Mouse (Mus musculus): ENCODE measurements at regions not wholly inside any gene's neighbourhood (a gene's known extent, or its start where the extent isn't known, plus 50 kb on each side); places are given as distances from the start of the nearest gene placed in this dataset.

- Histone ChIP-seq H3K4me3 (no peak overlapping the region), H3K4me2 (ENCODE audit: low read depth) (no peak overlapping the region), H3ac (ENCODE audit: control insufficient read depth, insufficient read length) (no peak overlapping the region), H3K27me3 (ENCODE audit: control insufficient read depth, insufficient read depth, insufficient read length) (no peaks in the 10 kb centered on the region), H3K36me3 (ENCODE audit: control insufficient read depth, insufficient read depth) (no peaks in the 10 kb centered on the region), H3K79me2 (ENCODE audit: control insufficient read depth, insufficient read depth) (no peaks in the 10 kb centered on the region)
- TF ChIP-seq TCF12 (IDR thresholded peaks at IDR 0.05; ENCODE audit: insufficient read depth, poor library complexity, severe bottlenecking) = no peak
- no peak for TF ChIP-seq MYOG (IDR thresholded peaks at IDR 0.05; ENCODE audit: control insufficient read depth in 1 of 3, insufficient read depth in 1 of 3, insufficient read length in 2 of 3, low read depth in 2 of 3)
Measured at GRCm38 (mm10) chr1:57266695-57267094, 110.7 kb upstream of the 1700066M21Rik start.

GRCm38 (mm10) chr1:57267851-57268250 lies 109.6 kb upstream of the 1700066M21Rik start:
- Histone ChIP-seq H3K4me2 (ENCODE audit: low read depth) (no peak overlapping the region), H3ac (ENCODE audit: control insufficient read depth, insufficient read length) (no peak overlapping the region), H3K27me3 (ENCODE audit: control insufficient read depth, insufficient read depth, insufficient read length) (no peaks in the 10 kb centered on the region), H3K36me3 (ENCODE audit: control insufficient read depth, insufficient read depth) (no peaks in the 10 kb centered on the region), H3K79me2 (ENCODE audit: control insufficient read depth, insufficient read depth) (no peaks in the 10 kb centered on the region), H3K4me3 (no peak overlapping the region)
- no peak for TF ChIP-seq REST (IDR thresholded peaks at IDR 0.05; ENCODE audit: insufficient read depth, insufficient read length)
- no peak for TF ChIP-seq SRF (IDR thresholded peaks at IDR 0.05; ENCODE audit: control insufficient read depth, insufficient read length, low read depth)
- TF ChIP-seq MAX (IDR thresholded peaks at IDR 0.05; ENCODE audit: low read depth) = no peak
- no peak for TF ChIP-seq POLR2A (IDR thresholded peaks at IDR 0.05; ENCODE audit: insufficient read length, low read depth)
- no peak for TF ChIP-seq MYOD1 (IDR thresholded peaks at IDR 0.05; ENCODE audit: control insufficient read depth in 1 of 3, insufficient read length in 2 of 3, low read depth in 2 of 3)
- TF ChIP-seq USF1 (IDR thresholded peaks at IDR 0.05; ENCODE audit: low read depth) = no peak
- TF ChIP-seq TCF3 (IDR thresholded peaks at IDR 0.05; ENCODE audit: insufficient read length, low read depth) = no peak
- TF ChIP-seq MYOG (IDR thresholded peaks at IDR 0.05; ENCODE audit: control insufficient read depth in 1 of 3, insufficient read depth in 1 of 3, insufficient read length in 2 of 3, low read depth in 2 of 3) = no peak
- TF ChIP-seq E2F4 (IDR thresholded peaks at IDR 0.05; ENCODE audit: insufficient read depth) = no peak
- TF ChIP-seq POLR2AphosphoS2 (IDR thresholded peaks at IDR 0.05; ENCODE audit: insufficient read length, low read depth) = no peak

GRCm38 (mm10) chr1:57269679-57270354 lies 107.6 kb upstream of the 1700066M21Rik start:
- no peaks in the 10 kb centered on the region for H3K36me3 ChIP-seq (ENCODE audit: control insufficient read depth, insufficient read depth)
- H3ac ChIP-seq (ENCODE audit: control insufficient read depth, insufficient read length) = no peak overlapping the region
- H3K4me2 ChIP-seq (ENCODE audit: low read depth) = no peak overlapping the region
- H3K4me3 ChIP-seq = no peak overlapping the region
- H3K27me3 ChIP-seq (ENCODE audit: control insufficient read depth, insufficient read depth, insufficient read length) = no peaks in the 10 kb centered on the region
- H3K79me2 ChIP-seq (ENCODE audit: control insufficient read depth, insufficient read depth) = no peaks in the 10 kb centered on the region
- TF ChIP-seq REST (IDR thresholded peaks at IDR 0.05; ENCODE audit: insufficient read depth, insufficient read length) (no peak), MYOG (IDR thresholded peaks at IDR 0.05; ENCODE audit: control insufficient read depth in 1 of 3, insufficient read depth in 1 of 3, insufficient read length in 2 of 3, low read depth in 2 of 3) (no peak), MAX (IDR thresholded peaks at IDR 0.05; ENCODE audit: low read depth) (no peak), CEBPB (IDR thresholded peaks at IDR 0.05; ENCODE audit: insufficient read depth, poor library complexity, severe bottlenecking) (no peak), TCF12 (IDR thresholded peaks at IDR 0.05; ENCODE audit: insufficient read depth, poor library complexity, severe bottlenecking) (no peak), POLR2A (IDR thresholded peaks at IDR 0.05; ENCODE audit: insufficient read length, low read depth) (no peak)

- Histone ChIP-seq H3K27me3 (ENCODE audit: control insufficient read depth, insufficient read depth, insufficient read length) (no peaks in the 10 kb centered on the region), H3K4me3 (no peak overlapping the region), H3K4me2 (ENCODE audit: low read depth) (no peak overlapping the region), H3K79me2 (ENCODE audit: control insufficient read depth, insufficient read depth) (no peaks in the 10 kb centered on the region), H3ac (ENCODE audit: control insufficient read depth, insufficient read length) (no peak overlapping the region), H3K36me3 (ENCODE audit: control insufficient read depth, insufficient read depth) (no peaks in the 10 kb centered on the region)
- TF ChIP-seq REST (IDR thresholded peaks at IDR 0.05; ENCODE audit: insufficient read depth, insufficient read length) = no peak
- TF ChIP-seq USF1 (IDR thresholded peaks at IDR 0.05; ENCODE audit: low read depth) = no peak
- no peak for TF ChIP-seq SRF (IDR thresholded peaks at IDR 0.05; ENCODE audit: control insufficient read depth, insufficient read length, low read depth)
- TF ChIP-seq POLR2AphosphoS2 (IDR thresholded peaks at IDR 0.05; ENCODE audit: insufficient read length, low read depth) = no peak
- no peak for TF ChIP-seq POLR2A (IDR thresholded peaks at IDR 0.05; ENCODE audit: insufficient read length, low read depth)
- TF ChIP-seq CEBPB (IDR thresholded peaks at IDR 0.05; ENCODE audit: insufficient read depth, poor library complexity, severe bottlenecking) = no peak
- no peak for TF ChIP-seq E2F4 (IDR thresholded peaks at IDR 0.05; ENCODE audit: insufficient read depth)
- TF ChIP-seq MYOD1 (IDR thresholded peaks at IDR 0.05; ENCODE audit: control insufficient read depth in 1 of 3, insufficient read length in 2 of 3, low read depth in 2 of 3) = no peak
- TF ChIP-seq MAX (IDR thresholded peaks at IDR 0.05; ENCODE audit: low read depth) = no peak
- no peak for TF ChIP-seq TCF3 (IDR thresholded peaks at IDR 0.05; ENCODE audit: insufficient read length, low read depth)
- TF ChIP-seq TCF12 (IDR thresholded peaks at IDR 0.05; ENCODE audit: insufficient read depth, poor library complexity, severe bottlenecking) = no peak
- TF ChIP-seq MYOG (IDR thresholded peaks at IDR 0.05; ENCODE audit: control insufficient read depth in 1 of 3, insufficient read depth in 1 of 3, insufficient read length in 2 of 3, low read depth in 2 of 3) = no peak
Measured at GRCm38 (mm10) chr1:57272593-57272992, 104.8 kb upstream of the 1700066M21Rik start.

- TF ChIP-seq MYOG (IDR thresholded peaks at IDR 0.05; ENCODE audit: control insufficient read depth in 1 of 3, insufficient read depth in 1 of 3, insufficient read length in 2 of 3, low read depth in 2 of 3) (no peak), POLR2AphosphoS2 (IDR thresholded peaks at IDR 0.05; ENCODE audit: insufficient read length, low read depth) (no peak), POLR2A (IDR thresholded peaks at IDR 0.05; ENCODE audit: insufficient read length, low read depth) (no peak), E2F4 (IDR thresholded peaks at IDR 0.05; ENCODE audit: insufficient read depth) (no peak), TCF3 (IDR thresholded peaks at IDR 0.05; ENCODE audit: insufficient read length, low read depth) (no peak), USF1 (IDR thresholded peaks at IDR 0.05; ENCODE audit: low read depth) (no peak), CEBPB (IDR thresholded peaks at IDR 0.05; ENCODE audit: insufficient read depth, poor library complexity, severe bottlenecking) (no peak), TCF12 (IDR thresholded peaks at IDR 0.05; ENCODE audit: insufficient read depth, poor library complexity, severe bottlenecking) (no peak), REST (IDR thresholded peaks at IDR 0.05; ENCODE audit: insufficient read depth, insufficient read length) (no peak), SRF (IDR thresholded peaks at IDR 0.05; ENCODE audit: control insufficient read depth, insufficient read length, low read depth) (no peak), MYOD1 (IDR thresholded peaks at IDR 0.05; ENCODE audit: control insufficient read depth in 1 of 3, insufficient read length in 2 of 3, low read depth in 2 of 3) (no peak), MAX (IDR thresholded peaks at IDR 0.05; ENCODE audit: low read depth) (no peak)
- Histone ChIP-seq H3K36me3 (ENCODE audit: control insufficient read depth, insufficient read depth) (no peaks in the 10 kb centered on the region), H3K4me3 (no peak overlapping the region), H3K27me3 (ENCODE audit: control insufficient read depth, insufficient read depth, insufficient read length) (no peaks in the 10 kb centered on the region), H3K4me2 (ENCODE audit: low read depth) (no peak overlapping the region), H3K79me2 (ENCODE audit: control insufficient read depth, insufficient read depth) (no peaks in the 10 kb centered on the region), H3ac (ENCODE audit: control insufficient read depth, insufficient read length) (no peak overlapping the region)
Measured at GRCm38 (mm10) chr1:57281549-57281948, 95.9 kb upstream of the 1700066M21Rik start.
